ENCODE assay signal across 18 mouse cellular contexts in the genomic region with DNA sequence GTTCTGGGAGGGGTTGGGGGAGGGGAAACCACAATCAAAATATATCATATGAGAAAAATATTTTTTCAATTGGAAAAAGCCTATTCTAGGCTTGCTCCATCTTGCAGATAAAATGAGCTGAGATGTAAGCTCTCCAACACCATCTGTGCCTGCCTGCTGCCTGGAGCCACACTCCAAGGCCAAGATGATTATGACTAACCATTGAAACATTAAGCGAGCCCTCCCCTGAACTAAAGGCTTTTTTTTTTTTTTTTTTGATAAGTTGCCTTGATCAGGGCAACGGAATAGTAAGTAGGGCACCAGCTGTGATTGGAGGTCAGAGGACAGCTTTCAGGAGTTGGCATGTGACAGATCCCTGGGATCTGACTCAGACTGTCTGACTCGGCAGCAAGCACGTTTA. TPM values are rescaled to one million over a fixed set of nuclear protein-coding genes. Genes with fewer than 3 reads are reported as not detected.
DNase-seq lines count a peak whose midpoint lies in the region; ATAC-seq and TF ChIP-seq lines count a peak whose summit lies in the region.
"Had no signal": no experiment of that assay in that cellular context is flagged by ENCODE, and none has a peak within 500 bp of the region (broad histone marks: within the 10 kb centered on the region; RNA-seq: fewer than 3 reads in every experiment).

No protein-coding gene starts in this region.

- no peak overlapping the region for H3K4me3 ChIP-seq in testis, adult 2 months (ENCODE audit: control insufficient read depth, low read depth, low read length)
- no peak overlapping the region for H3K4me3 ChIP-seq in layer of hippocampus, adult 2 months
- H3K4me3 ChIP-seq: embryonic facial prominence, embryonic 13.5 days; gastrocnemius, adult 2 months; hindbrain, embryonic 15.5 days; limb, embryonic 13.5 days; lung, embryonic 15.5 days; midbrain, embryonic 12.5 days; neural tube, embryonic 13.5 days had no signal

- no peak for DNase-seq in frontal cortex, postnatal 25 days (ENCODE audit: low spot score in 2 of 2)
- DNase-seq in testis, postnatal 10 days (ENCODE audit: low spot score): no peak
- DNase-seq in layer of hippocampus, adult 2 months (ENCODE audit: low spot score in 2 of 2): peak; percentile 61 to 70
- no peak for DNase-seq in kidney, postnatal 4 days
- no peak for DNase-seq in urinary bladder, postnatal 14 days (ENCODE audit: low spot score)
- DNase-seq in B cell, adult 2 months: no peak
- DNase-seq: gastrocnemius, adult 2 months; spleen, adult 18-20 months; thymus, postnatal 4 days had no signal

- H3K27ac ChIP-seq in testis, adult 2 months (ENCODE audit: control insufficient read depth, insufficient read depth, low read depth, low read length): peak overlapping the region; percentile 52
- H3K27ac ChIP-seq in layer of hippocampus, adult 2 months: peak overlapping the region; percentile 81; the same call in 1 of the 2 replicates
- H3K27ac ChIP-seq: embryonic facial prominence, embryonic 13.5 days; gastrocnemius, adult 2 months; hindbrain, embryonic 15.5 days; limb, embryonic 13.5 days; lung, embryonic 15.5 days; midbrain, embryonic 12.5 days; neural tube, embryonic 13.5 days had no signal

- H3K4me1 ChIP-seq in testis, adult 2 months (ENCODE audit: control insufficient read depth, insufficient read depth, low read length): peaks cover 12% of the 10 kb centered on the region
- H3K4me1 ChIP-seq: hindbrain, embryonic 15.5 days; limb, embryonic 13.5 days; midbrain, embryonic 12.5 days; neural tube, embryonic 13.5 days had no signal

- no peak for TF ChIP-seq POLR2A in testis, adult 2 months (IDR thresholded peaks at IDR 0.05; ENCODE audit: control insufficient read depth, low read depth, low read length)

- peak; percentile 84 for ATAC-seq in frontal cortex, adult (ENCODE audit: low TSS enrichment)

- H3K36me3 ChIP-seq in testis, adult 2 months (ENCODE audit: control insufficient read depth, insufficient read depth, low read length): no peaks in the 10 kb centered on the region
- H3K36me3 ChIP-seq: embryonic facial prominence, embryonic 13.5 days; hindbrain, embryonic 15.5 days; limb, embryonic 13.5 days; lung, embryonic 15.5 days; midbrain, embryonic 12.5 days; neural tube, embryonic 13.5 days had no signal

- H3K27me3 ChIP-seq in testis, adult 2 months (ENCODE audit: control insufficient read depth, insufficient read depth, low read length): no peaks in the 10 kb centered on the region
- H3K27me3 ChIP-seq: CH12.LX; embryonic facial prominence, embryonic 13.5 days; hindbrain, embryonic 15.5 days; limb, embryonic 13.5 days; lung, embryonic 15.5 days; midbrain, embryonic 12.5 days; neural tube, embryonic 13.5 days had no signal

- no peak for TF ChIP-seq CTCF in testis, adult 2 months (IDR thresholded peaks at IDR 0.05; ENCODE audit: control insufficient read depth, insufficient read depth, insufficient replicate concordance, low read depth, low read length)
- TF ChIP-seq CTCF in layer of hippocampus, adult 2 months (conservative IDR thresholded peaks at IDR 0.05): no peak

RNA-seq across cellular contexts. Expression of gene Acsbg1, which starts 6.8 kb away (rescaled TPM):
- polyA plus RNA-seq in testis, adult 2 months (2012; rRNA removed): 91.8 and 114 TPM in 2 replicates
- 100 to 1,000 TPM; 106 to 111 TPM for total RNA-seq in layer of hippocampus, adult 2 months (2021)

RNA-seq across cellular contexts. Expression of gene Dnaja4, which starts 30.2 kb away (rescaled TPM):
- polyA plus RNA-seq in testis, adult 2 months (2012; rRNA removed): 129 and 142 TPM in 2 replicates
- 10 to 100 TPM; 44.9 to 48.0 TPM for total RNA-seq in layer of hippocampus, adult 2 months (2021)

Comparison
In these comparisons a context has a peak if more than half of its experiments do, and no peak if none do; other contexts are left out.
1. DNase-seq: peak in layer of hippocampus, adult 2 months (2 of 2); none in frontal cortex, postnatal 25 days (0 of 2), testis, postnatal 10 days (single experiment), kidney, postnatal 4 days (0 of 2), urinary bladder, postnatal 14 days (single experiment) and B cell, adult 2 months (0 of 2).